Mouse (Mus musculus) right cerebral cortex, adult 18-20 months (tissue): ENCODE results near the gene Acat2.
A peak's percentile ranks its signal among the peaks of the same experiment; 100 is the strongest.
"Not testable (repeated sequence)": the region's sequence is repeated elsewhere in the genome, so short reads cannot be mapped to it uniquely, and the experiment has no call there.

ENCODE experiments used
- DNase-seq: peaks from one replicate; pipeline ENCODE4 v3.0.0; 2022; ENCODE audit warnings: mixed read lengths

Acat2 gene

GRCm38 (mm10) chr17:12956664-12957063, 3.9 kb downstream of the Acat2 start:
- no peak for DNase-seq

- DNase-seq = no peak
Observed at GRCm38 (mm10) chr17:12949669-12950068, 10.9 kb downstream of the Acat2 start.

- no peak for DNase-seq
Observed at GRCm38 (mm10) chr17:12942459-12943162, 17.9 kb downstream of the Acat2 start.

- DNase-seq = no peak
Observed at GRCm38 (mm10) chr17:12941543-12942260, 18.8 kb downstream of the Acat2 start.

- no peak for DNase-seq
Observed at GRCm38 (mm10) chr17:12940151-12940805, 20.3 kb downstream of the Acat2 start, which contains the start of gene Acat3. Gene Acat3, minus strand, starts transcription at chr17:12940600.

- not testable (repeated sequence) for DNase-seq
Observed at GRCm38 (mm10) chr17:12939377-12940148, 21.0 kb downstream of the Acat2 start.

GRCm38 (mm10) chr17:12938077-12938476, 22.5 kb downstream of the Acat2 start:
- DNase-seq = no peak

- DNase-seq = no peak
Observed at GRCm38 (mm10) chr17:12937412-12937970, 23.1 kb downstream of the Acat2 start.

GRCm38 (mm10) chr17:12935719-12936118, 24.8 kb downstream of the Acat2 start:
- DNase-seq = no peak

GRCm38 (mm10) chr17:12931576-12931975, 29.0 kb downstream of the Acat2 start:
- DNase-seq = not testable (repeated sequence)

- DNase-seq = no peak
Observed at GRCm38 (mm10) chr17:12925703-12926180, 34.8 kb downstream of the Acat2 start.

- DNase-seq = no peak
Observed at GRCm38 (mm10) chr17:12925001-12925400, 35.5 kb downstream of the Acat2 start.

- no peak for DNase-seq
Observed at GRCm38 (mm10) chr17:12921073-12921472, 39.5 kb downstream of the Acat2 start.

GRCm38 (mm10) chr17:12916588-12917380, 43.8 kb downstream of the Acat2 start:
- peak; percentile 50 for DNase-seq

- DNase-seq = peak; percentile 100
Observed at GRCm38 (mm10) chr17:12915881-12916583, 44.5 kb downstream of the Acat2 start, which contains the start of gene Mrpl18. Gene Mrpl18, minus strand, starts transcription at chr17:12916345.

- DNase-seq = no peak
Observed at GRCm38 (mm10) chr17:12915488-12915880, 45.1 kb downstream of the Acat2 start, which contains the start of gene Tcp1. Gene Tcp1, plus strand, starts transcription at chr17:12915701.

- DNase-seq = no peak
Observed at GRCm38 (mm10) chr17:12910391-12910790, 50.2 kb downstream of the Acat2 start.

- DNase-seq = no peak
Observed at GRCm38 (mm10) chr17:12909361-12910280, 50.9 kb downstream of the Acat2 start, which contains the start of gene Pnldc1. Gene Pnldc1, minus strand, starts transcription at chr17:12910230.

- DNase-seq = no peak
Observed at GRCm38 (mm10) chr17:12906436-12906835, 54.1 kb downstream of the Acat2 start.
